Mouse (Mus musculus): ENCODE measurements around the gene Cldn3. TPM values are rescaled to one million over a fixed set of nuclear protein-coding genes. Genes with fewer than 3 reads are reported as not detected.

Gene Cldn3
- polyA plus RNA-seq, 1 experiment from 2014 or later, result 2.2 TPM

DNA sequence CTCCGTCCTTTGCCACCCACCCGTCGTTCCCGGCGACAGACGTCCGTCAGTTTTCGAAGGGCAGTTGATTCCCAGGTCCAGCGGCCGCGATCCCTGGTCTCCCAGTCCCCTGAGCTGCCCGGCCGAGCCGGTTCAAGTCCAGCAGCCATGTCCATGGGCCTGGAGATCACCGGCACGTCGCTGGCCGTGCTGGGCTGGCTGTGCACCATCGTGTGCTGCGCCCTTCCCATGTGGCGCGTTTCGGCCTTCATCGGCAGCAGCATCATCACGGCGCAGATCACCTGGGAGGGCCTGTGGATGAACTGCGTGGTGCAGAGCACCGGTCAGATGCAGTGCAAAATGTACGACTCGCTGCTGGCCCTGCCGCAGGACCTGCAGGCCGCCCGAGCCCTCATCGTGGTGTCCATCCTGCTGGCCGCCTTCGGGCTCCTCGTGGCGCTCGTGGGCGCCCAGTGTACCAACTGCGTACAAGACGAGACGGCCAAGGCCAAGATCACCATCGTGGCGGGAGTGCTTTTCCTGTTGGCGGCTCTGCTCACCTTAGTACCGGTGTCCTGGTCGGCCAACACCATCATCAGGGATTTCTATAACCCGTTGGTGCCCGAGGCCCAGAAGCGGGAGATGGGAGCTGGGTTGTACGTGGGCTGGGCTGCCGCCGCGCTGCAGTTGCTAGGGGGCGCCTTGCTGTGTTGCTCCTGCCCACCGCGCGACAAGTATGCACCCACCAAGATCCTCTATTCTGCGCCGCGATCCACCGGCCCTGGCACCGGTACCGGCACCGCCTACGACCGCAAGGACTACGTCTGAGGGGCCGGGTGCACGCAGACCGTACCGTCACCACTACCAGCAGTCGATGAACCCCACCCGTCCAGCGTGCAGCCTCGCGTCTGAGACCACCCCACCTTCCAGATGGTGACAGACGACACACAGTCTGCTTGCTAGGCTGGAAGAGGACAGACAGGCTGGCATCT, 569 bp downstream of the Cldn3 start:
- Histone ChIP-seq H3K4me3 (ENCODE audit: low read depth, low read length) (peak overlapping the region; percentile 37), H3K9ac (ENCODE audit: low read depth, low read length) (no peak overlapping the region), H3K36me3 (ENCODE audit: control insufficient read depth, insufficient read depth, low read length) (no peaks in the 10 kb centered on the region), H3K4me2 (peak overlapping the region; percentile 56), H3K27me3 (replicated peaks; ENCODE audit: control insufficient read depth, insufficient read depth, low read length) (peaks cover 61% of the 10 kb centered on the region), H3K4me1 (replicated peaks; ENCODE audit: control insufficient read depth, insufficient read depth, low read length) (peaks cover 15% of the 10 kb centered on the region), H3K9me3 (ENCODE audit: control insufficient read depth, low read length) (no peaks in the 10 kb centered on the region), H3K27ac (ENCODE audit: low read depth, low read length) (no peak overlapping the region)
- DNase-seq (ENCODE audit: low spot score) (no peak), ATAC-seq (replicated peaks; ENCODE audit: low FRiP score) (no peak)
- 6% methylated on average over 79 of the region's 79 CpGs for WGBS

- ATAC-seq (replicated peaks; ENCODE audit: low FRiP score), result no peak
- 60% methylated on average over 11 of the region's 11 CpGs for WGBS
- H3K4me3 ChIP-seq (ENCODE audit: low read depth, low read length), result no peak overlapping the region
- H3K27me3 ChIP-seq (replicated peaks; ENCODE audit: control insufficient read depth, insufficient read depth, low read length), result peaks cover 58% of the 10 kb centered on the region
- no peaks in the 10 kb centered on the region for H3K36me3 ChIP-seq (ENCODE audit: control insufficient read depth, insufficient read depth, low read length)
- H3K4me2 ChIP-seq, result no peak overlapping the region
- no peak overlapping the region for H3K27ac ChIP-seq (ENCODE audit: low read depth, low read length)
- H3K4me1 ChIP-seq (replicated peaks; ENCODE audit: control insufficient read depth, insufficient read depth, low read length), result peaks cover 15% of the 10 kb centered on the region
- H3K9ac ChIP-seq (ENCODE audit: low read depth, low read length), result no peak overlapping the region
- no peaks in the 10 kb centered on the region for H3K9me3 ChIP-seq (ENCODE audit: control insufficient read depth, low read length)
- DNase-seq (ENCODE audit: low spot score), result no peak
These were observed 3.2 kb downstream of the Cldn3 start for GRCm38 (mm10) chr5:134989166-134989565.

GRCm38 (mm10) chr5:134989741-134990140, 3.7 kb downstream of the Cldn3 start:
- 40% methylated on average over 6 of the region's 6 CpGs for WGBS
- DNase-seq (ENCODE audit: low spot score) (no peak), ATAC-seq (replicated peaks; ENCODE audit: low FRiP score) (no peak)
- no peak overlapping the region for H3K4me2 ChIP-seq
- H3K4me3 ChIP-seq (ENCODE audit: low read depth, low read length), result no peak overlapping the region
- H3K27ac ChIP-seq (ENCODE audit: low read depth, low read length), result no peak overlapping the region
- H3K9ac ChIP-seq (ENCODE audit: low read depth, low read length), result no peak overlapping the region
- peaks cover 15% of the 10 kb centered on the region for H3K4me1 ChIP-seq (replicated peaks; ENCODE audit: control insufficient read depth, insufficient read depth, low read length)
- no peaks in the 10 kb centered on the region for H3K9me3 ChIP-seq (ENCODE audit: control insufficient read depth, low read length)
- peaks cover 55% of the 10 kb centered on the region for H3K27me3 ChIP-seq (replicated peaks; ENCODE audit: control insufficient read depth, insufficient read depth, low read length)
- H3K36me3 ChIP-seq (ENCODE audit: control insufficient read depth, insufficient read depth, low read length), result no peaks in the 10 kb centered on the region

GRCm38 (mm10) chr5:134992566-134992965, 6.6 kb downstream of the Cldn3 start:
- DNase-seq (ENCODE audit: low spot score) (no peak), ATAC-seq (replicated peaks; ENCODE audit: low FRiP score) (no peak)
- Histone ChIP-seq H3K9me3 (ENCODE audit: control insufficient read depth, low read length) (no peaks in the 10 kb centered on the region), H3K4me3 (ENCODE audit: low read depth, low read length) (no peak overlapping the region), H3K9ac (ENCODE audit: low read depth, low read length) (no peak overlapping the region), H3K27me3 (replicated peaks; ENCODE audit: control insufficient read depth, insufficient read depth, low read length) (peaks cover 26% of the 10 kb centered on the region), H3K36me3 (ENCODE audit: control insufficient read depth, insufficient read depth, low read length) (no peaks in the 10 kb centered on the region), H3K27ac (ENCODE audit: low read depth, low read length) (no peak overlapping the region), H3K4me2 (no peak overlapping the region), H3K4me1 (replicated peaks; ENCODE audit: control insufficient read depth, insufficient read depth, low read length) (no peaks in the 10 kb centered on the region)
- 80% methylated on average over 5 of the region's 5 CpGs for WGBS

GRCm38 (mm10) chr5:134998359-134998758, 12.3 kb downstream of the Cldn3 start:
- Histone ChIP-seq H3K4me2 (no peak overlapping the region), H3K9me3 (ENCODE audit: control insufficient read depth, low read length) (no peaks in the 10 kb centered on the region), H3K9ac (ENCODE audit: low read depth, low read length) (no peak overlapping the region), H3K36me3 (ENCODE audit: control insufficient read depth, insufficient read depth, low read length) (no peaks in the 10 kb centered on the region), H3K27me3 (replicated peaks; ENCODE audit: control insufficient read depth, insufficient read depth, low read length) (no peaks in the 10 kb centered on the region), H3K4me1 (replicated peaks; ENCODE audit: control insufficient read depth, insufficient read depth, low read length) (no peaks in the 10 kb centered on the region), H3K4me3 (ENCODE audit: low read depth, low read length) (no peak overlapping the region), H3K27ac (ENCODE audit: low read depth, low read length) (no peak overlapping the region)
- 62% methylated on average over 6 of the region's 6 CpGs for WGBS
- ATAC-seq (replicated peaks; ENCODE audit: low FRiP score), result no peak
- DNase-seq (ENCODE audit: low spot score), result no peak

GRCm38 (mm10) chr5:134999797-135000196, 13.8 kb downstream of the Cldn3 start:
- H3K27ac ChIP-seq (ENCODE audit: low read depth, low read length), result no peak overlapping the region
- ATAC-seq (replicated peaks; ENCODE audit: low FRiP score), result no peak
- H3K4me1 ChIP-seq (replicated peaks; ENCODE audit: control insufficient read depth, insufficient read depth, low read length), result no peaks in the 10 kb centered on the region
- H3K27me3 ChIP-seq (replicated peaks; ENCODE audit: control insufficient read depth, insufficient read depth, low read length), result no peaks in the 10 kb centered on the region
- 87% methylated on average over 4 of the region's 4 CpGs for WGBS
- no peak overlapping the region for H3K4me3 ChIP-seq (ENCODE audit: low read depth, low read length)
- DNase-seq (ENCODE audit: low spot score), result no peak
- no peaks in the 10 kb centered on the region for H3K36me3 ChIP-seq (ENCODE audit: control insufficient read depth, insufficient read depth, low read length)
- no peak overlapping the region for H3K9ac ChIP-seq (ENCODE audit: low read depth, low read length)
- H3K4me2 ChIP-seq, result no peak overlapping the region
- H3K9me3 ChIP-seq (ENCODE audit: control insufficient read depth, low read length), result no peaks in the 10 kb centered on the region

DNA sequence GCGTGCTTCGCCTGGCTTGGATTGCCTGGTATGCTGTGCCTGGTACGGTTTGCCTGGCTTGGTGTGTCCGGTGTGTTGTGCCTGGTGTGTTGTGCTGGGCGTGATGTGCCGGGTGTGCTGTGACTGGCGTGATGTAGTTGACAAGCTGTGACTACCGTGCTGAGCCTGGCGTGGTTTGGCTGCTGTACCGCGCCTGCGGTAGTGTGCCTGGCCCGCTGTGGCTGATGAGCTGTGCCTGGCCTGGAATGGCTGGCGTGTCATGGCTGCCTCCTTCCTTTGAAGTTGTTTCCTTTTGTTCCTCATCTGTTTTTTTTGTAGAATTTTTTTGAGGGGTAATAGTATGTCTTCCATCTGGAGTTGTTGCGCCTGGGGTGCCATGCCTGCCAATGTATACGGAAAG, 14.7 kb downstream of the Cldn3 start:
- 68% methylated on average over 16 of the region's 16 CpGs for WGBS
- no peaks in the 10 kb centered on the region for H3K27me3 ChIP-seq (replicated peaks; ENCODE audit: control insufficient read depth, insufficient read depth, low read length)
- no peaks in the 10 kb centered on the region for H3K4me1 ChIP-seq (replicated peaks; ENCODE audit: control insufficient read depth, insufficient read depth, low read length)
- ATAC-seq (replicated peaks; ENCODE audit: low FRiP score) (no peak), DNase-seq (ENCODE audit: low spot score) (no peak)
- H3K9ac ChIP-seq (ENCODE audit: low read depth, low read length), result no peak overlapping the region
- no peaks in the 10 kb centered on the region for H3K36me3 ChIP-seq (ENCODE audit: control insufficient read depth, insufficient read depth, low read length)
- no peak overlapping the region for H3K4me2 ChIP-seq
- no peak overlapping the region for H3K27ac ChIP-seq (ENCODE audit: low read depth, low read length)
- no peak overlapping the region for H3K4me3 ChIP-seq (ENCODE audit: low read depth, low read length)
- H3K9me3 ChIP-seq (ENCODE audit: control insufficient read depth, low read length), result no peaks in the 10 kb centered on the region

- H3K9ac ChIP-seq (ENCODE audit: low read depth, low read length), result no peak overlapping the region
- H3K9me3 ChIP-seq (ENCODE audit: control insufficient read depth, low read length), result no peaks in the 10 kb centered on the region
- no peak overlapping the region for H3K4me3 ChIP-seq (ENCODE audit: low read depth, low read length)
- H3K36me3 ChIP-seq (ENCODE audit: control insufficient read depth, insufficient read depth, low read length), result no peaks in the 10 kb centered on the region
- peak overlapping the region; percentile 38 for H3K4me2 ChIP-seq
- ATAC-seq (replicated peaks; ENCODE audit: low FRiP score) (0 out of 2 replicates have a peak, but pooled peaks have one; percentile 20), DNase-seq (ENCODE audit: low spot score) (no peak)
- no peak overlapping the region for H3K27ac ChIP-seq (ENCODE audit: low read depth, low read length)
- H3K27me3 ChIP-seq (replicated peaks; ENCODE audit: control insufficient read depth, insufficient read depth, low read length), result no peaks in the 10 kb centered on the region
- H3K4me1 ChIP-seq (replicated peaks; ENCODE audit: control insufficient read depth, insufficient read depth, low read length), result no peaks in the 10 kb centered on the region
- 7% methylated on average over 14 of the region's 14 CpGs for WGBS
These were observed 15.3 kb downstream of the Cldn3 start for GRCm38 (mm10) chr5:135001309-135001708.

- Histone ChIP-seq H3K4me2 (no peak overlapping the region), H3K4me1 (replicated peaks; ENCODE audit: control insufficient read depth, insufficient read depth, low read length) (no peaks in the 10 kb centered on the region), H3K4me3 (ENCODE audit: low read depth, low read length) (no peak overlapping the region), H3K36me3 (ENCODE audit: control insufficient read depth, insufficient read depth, low read length) (no peaks in the 10 kb centered on the region), H3K27ac (ENCODE audit: low read depth, low read length) (no peak overlapping the region), H3K27me3 (replicated peaks; ENCODE audit: control insufficient read depth, insufficient read depth, low read length) (no peaks in the 10 kb centered on the region), H3K9me3 (ENCODE audit: control insufficient read depth, low read length) (no peaks in the 10 kb centered on the region), H3K9ac (ENCODE audit: low read depth, low read length) (no peak overlapping the region)
- DNase-seq (ENCODE audit: low spot score) (no peak), ATAC-seq (replicated peaks; ENCODE audit: low FRiP score) (no peak)
- 55% methylated on average over 5 of the region's 5 CpGs for WGBS
These were observed 16.1 kb downstream of the Cldn3 start for GRCm38 (mm10) chr5:135002151-135002550.
